Mouse (Mus musculus): ENCODE measurements around the gene Dppa3.

Dppa3 gene

GRCm38 (mm10) chr6:122626110-122626509, at the start of gene Dppa3:
TSS of gene Dppa3 (plus strand) at chr6:122626410.
- CTCF ChIA-PET: no interaction called here

GRCm38 (mm10) chr6:122577030-122577429, 49.2 kb upstream of the Dppa3 start:
- CTCF ChIA-PET: no interaction called here

DNA sequence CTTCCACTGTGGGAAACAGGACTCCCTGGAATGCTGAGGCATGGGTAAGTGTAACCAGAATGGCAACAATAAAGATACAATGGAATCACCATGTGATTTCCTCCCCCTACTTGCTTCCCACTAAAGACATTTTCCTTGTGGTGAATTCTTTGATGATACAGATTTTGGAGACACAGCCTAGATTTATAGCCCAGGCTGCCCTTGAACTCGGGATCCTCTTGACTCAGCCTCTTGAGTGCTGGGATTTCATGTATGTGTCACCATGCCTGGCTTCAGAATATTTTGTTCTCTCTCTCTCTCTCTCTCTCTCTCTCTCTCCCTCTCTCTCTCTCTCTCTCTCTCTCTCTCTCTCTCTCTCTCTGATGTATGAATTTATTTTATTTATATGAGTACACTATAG, 47.1 kb upstream of the Dppa3 start:
- CTCF ChIA-PET: no interaction called here

DNA sequence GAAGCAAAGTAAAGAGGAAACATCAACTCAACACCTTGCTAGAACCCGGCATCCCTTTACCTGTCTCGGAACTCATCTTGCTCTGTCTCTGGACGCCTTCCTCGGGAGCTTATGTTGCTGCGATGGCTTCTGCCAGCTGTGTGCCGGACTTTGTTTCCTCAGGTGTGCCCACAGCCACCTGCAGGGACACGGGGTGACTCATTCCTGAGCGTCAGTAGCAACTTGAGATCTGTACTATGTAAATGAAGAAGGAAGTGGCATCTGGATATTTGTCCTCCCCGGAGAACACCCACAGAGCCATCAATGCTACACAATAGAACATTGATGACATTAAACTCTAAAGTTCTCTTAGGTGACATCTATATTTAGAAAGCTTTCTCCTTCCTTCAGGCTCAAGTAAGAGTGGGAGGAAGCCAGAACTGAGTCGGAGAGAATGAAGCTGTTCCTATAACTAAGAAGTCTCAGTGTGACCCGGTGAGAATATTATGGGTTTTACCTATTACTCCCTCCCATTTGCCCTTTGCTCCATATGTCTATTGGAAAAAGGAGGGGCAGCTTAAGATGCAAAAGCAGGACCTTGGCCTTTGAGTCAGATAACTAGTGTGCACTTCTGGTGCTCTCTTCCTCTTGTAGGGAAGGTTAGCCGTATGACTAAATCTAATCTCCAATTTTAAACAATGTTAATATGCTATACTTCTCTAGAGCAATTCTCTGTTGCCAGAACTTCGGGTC, 35.0 kb upstream of the Dppa3 start:
- CTCF ChIA-PET: no interaction called here

- CTCF ChIA-PET: no interaction called here
Observed at GRCm38 (mm10) chr6:122592905-122593304, 33.3 kb upstream of the Dppa3 start.

DNA sequence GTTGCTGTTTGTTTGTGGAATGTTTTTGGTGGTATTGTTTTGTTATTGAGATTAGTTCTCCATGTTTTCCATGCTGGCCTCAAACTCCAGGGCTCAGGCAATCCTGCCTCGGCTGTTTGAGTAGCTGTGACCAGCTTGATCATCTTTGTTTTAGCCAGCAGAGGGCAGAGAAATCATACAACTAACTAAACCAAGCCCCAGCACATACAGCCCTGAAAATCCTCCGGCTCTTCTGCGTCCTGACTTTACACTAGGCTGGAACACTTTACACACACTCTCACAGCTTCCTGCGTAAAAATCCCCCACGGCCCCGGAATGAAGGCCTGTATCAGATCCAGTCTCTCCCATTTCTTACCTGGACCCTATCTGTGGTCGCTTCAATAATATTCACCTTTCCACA, 30.6 kb upstream of the Dppa3 start:
- CTCF ChIA-PET: no interaction called here

DNA sequence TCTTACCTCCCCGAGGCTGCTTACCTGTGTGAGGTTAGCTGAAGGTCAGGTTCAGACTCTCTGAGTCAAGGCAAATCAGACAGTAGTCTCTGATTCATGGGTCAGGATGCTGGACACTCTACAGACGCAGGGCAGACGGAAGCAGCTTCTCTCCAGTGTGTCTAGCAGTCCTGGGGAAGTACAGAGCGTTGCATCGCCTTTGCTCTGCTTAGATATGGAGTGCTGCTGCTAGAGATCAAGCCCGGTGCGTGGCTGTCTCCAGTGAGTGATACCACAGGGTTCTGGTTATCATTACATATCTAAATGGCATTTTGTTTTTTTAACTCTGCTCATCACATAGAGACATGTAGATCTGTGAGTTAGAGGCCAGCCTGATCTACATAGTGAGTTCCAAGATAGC, 29.6 kb upstream of the Dppa3 start:
- CTCF ChIA-PET: no interaction called here

GRCm38 (mm10) chr6:122598014-122598413, 28.2 kb upstream of the Dppa3 start:
- CTCF ChIA-PET: no interaction called here

DNA sequence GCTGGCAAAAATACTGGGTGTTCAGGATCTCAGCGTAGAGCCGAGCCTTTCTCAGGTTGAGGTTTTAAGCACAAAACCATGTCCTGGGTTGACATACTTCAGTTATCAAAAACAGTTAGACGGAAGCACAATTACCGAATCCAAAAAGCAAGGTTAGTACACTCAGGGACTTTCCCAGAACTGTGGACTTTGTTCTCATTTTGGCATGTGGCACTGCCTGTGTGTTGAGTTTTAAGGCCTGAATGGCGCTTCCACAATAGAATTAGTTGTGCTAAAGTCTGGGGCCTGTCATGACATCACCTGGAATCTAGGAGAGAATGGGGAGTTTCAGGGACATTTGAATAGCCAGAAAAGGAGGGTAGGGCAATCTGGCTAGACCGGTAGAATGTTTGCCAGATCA, 27.8 kb upstream of the Dppa3 start:
- CTCF ChIA-PET: no interaction called here

DNA sequence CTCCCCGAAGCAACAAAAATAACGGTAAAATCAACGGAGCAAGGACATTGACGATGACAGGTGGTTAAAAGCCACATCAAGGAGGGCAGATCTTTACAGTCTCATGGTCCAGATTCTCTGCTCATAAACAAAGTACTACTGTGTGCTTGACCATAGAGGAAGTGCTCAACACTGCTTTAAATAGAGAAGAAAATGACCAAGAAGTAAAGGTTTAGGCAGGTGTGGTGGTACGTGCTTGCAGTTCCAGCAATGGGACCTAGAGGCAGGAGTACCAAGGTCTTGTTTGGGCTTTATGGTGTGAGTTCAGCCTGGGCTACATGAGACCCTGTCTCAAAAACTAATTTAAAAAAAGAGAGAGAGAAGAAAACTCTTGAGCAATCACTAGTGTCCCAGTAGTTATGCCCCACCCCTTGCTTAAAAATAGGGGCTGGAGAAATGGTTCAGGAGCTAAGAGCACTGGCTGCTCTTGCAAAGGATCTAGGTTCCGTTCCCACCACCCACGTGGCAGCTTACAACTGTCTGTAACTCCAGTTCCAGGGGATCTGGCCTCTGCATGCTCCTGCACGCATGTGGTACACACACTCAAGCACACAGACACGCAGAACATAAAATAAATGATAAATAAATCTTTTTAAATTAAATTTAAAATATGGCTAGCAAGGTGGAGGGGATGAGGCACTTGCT, 27.0 kb upstream of the Dppa3 start:
- CTCF ChIA-PET: interaction anchor here (0.6 kb wide), 1 partner anchor 662 kb away, joined by 3 read pairs; no protein-coding TSS in a partner anchor

DNA sequence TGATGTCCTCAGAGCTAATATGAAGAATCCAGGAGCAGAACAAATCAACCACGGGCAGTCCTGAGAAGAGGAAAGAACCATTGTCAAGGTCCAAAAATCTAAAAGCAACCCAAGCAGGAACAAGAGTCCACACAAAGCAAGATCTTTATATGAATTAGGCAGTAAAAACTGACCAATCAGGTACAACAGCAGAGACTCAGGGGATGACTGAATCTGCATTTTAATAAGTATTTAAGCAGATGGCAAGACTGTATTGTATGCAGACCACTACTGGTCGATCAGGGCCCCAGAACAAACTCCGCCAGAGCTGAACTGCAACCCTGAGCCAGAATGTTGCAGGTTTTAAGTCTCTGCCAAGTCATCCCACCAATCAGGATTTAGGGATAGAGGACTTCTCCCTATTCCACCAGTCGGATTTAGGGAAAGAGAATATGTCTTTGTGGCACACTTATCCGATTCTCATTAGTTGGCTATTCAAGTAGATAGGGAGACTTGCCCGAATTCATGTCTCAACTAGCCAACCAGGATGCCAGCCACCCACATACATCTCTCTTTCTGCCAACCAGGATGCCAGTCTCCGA, 26.1 kb upstream of the Dppa3 start:
- CTCF ChIA-PET: no interaction called here

DNA sequence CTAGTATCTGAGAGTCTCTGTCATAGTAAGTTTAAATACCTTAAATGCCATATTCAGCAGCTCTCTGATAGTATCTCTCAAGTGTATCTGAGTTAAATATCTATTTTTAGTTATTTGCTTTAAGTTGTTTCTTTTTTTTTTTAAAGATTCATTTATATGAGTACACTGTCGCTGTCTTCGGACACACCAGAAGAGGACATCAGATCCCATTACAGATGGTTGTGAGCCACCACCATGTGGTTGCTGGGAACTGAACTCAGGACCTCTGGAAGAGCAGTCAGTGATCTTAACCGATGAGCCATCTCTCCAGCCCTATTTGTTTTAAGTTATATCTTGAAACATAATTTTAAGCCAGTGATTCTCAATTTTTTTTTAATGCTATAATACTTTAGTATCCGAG, 25.2 kb upstream of the Dppa3 start:
- CTCF ChIA-PET: no interaction called here

- CTCF ChIA-PET: interaction anchor here (0.7 kb wide), 1 partner anchor 294 kb away, joined by 6 read pairs; no protein-coding TSS in a partner anchor
Observed at GRCm38 (mm10) chr6:122601615-122602014, 24.6 kb upstream of the Dppa3 start.

DNA sequence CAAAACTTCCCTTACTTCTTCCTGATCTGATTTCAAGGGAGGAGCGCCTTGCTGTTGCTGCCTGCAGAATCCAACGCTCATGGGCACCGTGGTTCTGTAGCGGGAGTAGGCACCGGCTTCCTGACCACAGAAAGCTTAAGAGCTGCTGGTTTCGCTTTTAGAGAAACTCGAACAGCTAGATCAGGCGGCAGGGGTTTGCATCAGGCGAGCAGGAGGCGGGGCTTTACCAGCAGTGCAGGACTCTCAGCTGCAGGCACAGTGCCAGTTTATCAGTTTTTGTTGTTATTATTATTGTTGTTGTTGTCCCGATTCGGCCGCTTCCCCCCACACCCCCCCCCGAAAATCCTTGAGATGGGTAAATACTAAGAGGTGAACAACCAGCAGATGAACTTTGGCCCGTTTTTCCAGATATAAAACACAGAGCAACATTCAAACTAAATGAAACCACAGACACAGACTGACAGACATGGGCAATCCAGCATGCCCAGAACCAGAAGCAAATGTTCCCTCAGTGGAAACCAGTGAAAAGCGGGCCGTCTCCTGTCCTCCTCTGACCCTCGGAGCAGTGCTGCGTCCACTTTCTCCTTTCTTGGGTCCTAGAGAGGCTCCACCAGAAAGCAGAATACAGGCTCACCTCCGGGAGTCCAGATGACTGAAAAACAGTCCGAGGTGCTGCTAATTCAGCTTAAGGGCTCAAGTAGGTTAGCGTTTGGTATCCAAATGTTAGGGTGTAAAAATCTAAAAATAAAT, 23.8 kb upstream of the Dppa3 start, which contains the start of gene Apobec1:
Apobec1 (minus strand) TSS at position 203 of the 750 bp plus-strand sequence.
- CTCF ChIA-PET: interaction anchor here (0.7 kb wide), 1 partner anchor 295 kb away, joined by 6 read pairs; no protein-coding TSS in a partner anchor

- CTCF ChIA-PET: no interaction called here
Observed at GRCm38 (mm10) chr6:122602992-122603322, 23.3 kb upstream of the Dppa3 start.

GRCm38 (mm10) chr6:122604260-122604659, 21.9 kb upstream of the Dppa3 start:
- CTCF ChIA-PET: interaction anchor here (0.5 to 0.6 kb wide), 2 partner anchors 27 to 38 kb away, joined by 3 read pairs; no protein-coding TSS in a partner anchor

DNA sequence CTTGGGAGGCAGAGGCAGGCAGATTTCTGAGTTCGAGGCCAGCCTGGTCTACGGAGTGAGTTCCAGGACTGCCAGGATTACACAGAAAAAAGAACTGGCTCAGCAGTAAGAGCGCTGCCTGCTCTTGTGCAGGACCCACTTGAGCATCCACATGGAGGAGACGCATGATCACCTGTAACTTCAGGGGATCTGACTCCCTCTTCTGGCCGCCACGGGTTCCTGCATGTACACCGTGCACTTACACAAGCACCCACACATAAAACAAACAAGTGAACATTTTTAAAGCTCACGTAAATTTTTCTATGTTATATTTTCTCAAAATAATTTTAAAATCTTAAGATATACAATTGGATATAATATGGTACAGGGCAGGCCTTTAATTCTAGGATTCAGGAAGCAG, 20.7 kb upstream of the Dppa3 start:
- CTCF ChIA-PET: interaction anchor here (1.0 kb wide), 1 partner anchor 12 kb away, joined by 3 read pairs; no protein-coding TSS in a partner anchor

- CTCF ChIA-PET: interaction anchor here (0.7 kb wide), 1 partner anchor 218 kb away, joined by 8 read pairs; no protein-coding TSS in a partner anchor
Observed at GRCm38 (mm10) chr6:122606661-122607060, 19.5 kb upstream of the Dppa3 start.

DNA sequence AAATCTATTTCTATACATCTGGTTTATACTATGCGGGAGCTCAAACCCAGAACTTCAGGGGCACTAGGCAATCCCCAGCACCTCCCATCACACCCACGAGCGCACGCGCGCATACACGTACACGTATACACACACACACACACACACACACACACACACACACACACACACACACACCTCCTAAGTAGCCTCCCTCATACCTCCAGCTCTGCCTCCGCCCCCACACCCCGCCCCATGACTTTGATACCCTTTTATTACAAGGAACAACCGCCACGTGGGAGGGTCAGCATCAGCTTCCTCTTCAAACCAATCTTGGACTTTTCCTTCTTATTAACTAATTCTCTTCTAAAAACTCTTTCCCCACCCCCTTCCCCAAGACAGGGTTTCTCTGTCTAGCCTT, 18.5 kb upstream of the Dppa3 start:
- CTCF ChIA-PET: no interaction called here

GRCm38 (mm10) chr6:122608434-122609376, 17.5 kb upstream of the Dppa3 start:
- CTCF ChIA-PET: no interaction called here

DNA sequence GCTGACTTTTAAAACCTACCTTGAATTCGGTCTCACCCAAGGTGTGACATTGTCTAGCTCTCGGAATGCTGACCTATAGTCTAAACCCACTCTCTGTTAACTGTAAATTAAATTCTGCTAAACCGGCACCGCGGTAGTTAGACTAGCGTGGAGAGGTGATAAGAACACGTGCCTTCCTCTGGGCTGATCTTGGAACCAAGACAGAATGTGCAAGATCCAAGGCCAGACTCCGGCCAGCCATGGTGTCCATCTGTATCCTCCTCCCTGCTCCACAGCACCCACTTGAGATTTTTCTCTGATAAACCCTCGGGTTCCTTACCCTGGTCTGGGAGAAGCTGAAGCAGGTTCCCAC, 16.9 kb upstream of the Dppa3 start:
- CTCF ChIA-PET: no interaction called here
